Mouse (Mus musculus) gastrocnemius, adult 2 months (tissue): ENCODE measurements around the gene Hpgd. TPM values are rescaled to one million over a fixed set of nuclear protein-coding genes. Genes with fewer than 3 reads are reported as not detected.
"Not testable (repeated sequence)": the region's sequence is repeated elsewhere in the genome, so short reads cannot be mapped to it uniquely, and the experiment has no call there.

Experiments used
- DNase-seq: peaks from one replicate; pipeline ENCODE4 v3.0.0; 2022
- H3K27ac ChIP-seq: fragments of 200-600 bp; 2 replicates; pipeline ENCODE4 v1.8.1; 2022; ENCODE audit warnings: mild to moderate bottlenecking
- H3K4me3 ChIP-seq: fragments of 200-600 bp; 2 replicates; pipeline ENCODE4 v1.8.1; 2022; ENCODE audit warnings: mild to moderate bottlenecking, moderate library complexity
- CTCF ChIP-seq: fragments of 200-600 bp; IDR thresholded peaks from 2 replicates; pipeline ENCODE4 v1.8.1; 2022; ENCODE audit warnings: antibody characterized with exemption, mild to moderate bottlenecking, moderate library complexity
- intact Hi-C: fragments of 180-260 bp; cut with DNase I; formaldehyde crosslinking; loops from one replicate; pipeline ENCODE4 v1.15.1; 2025
- total RNA-seq, 2 experiments: library from RNA; stranded (reverse); gene quantifications; 2 replicates each; pipeline ENCODE4 v1.2.3; 2021

Hpgd gene
- total RNA-seq, 2 experiments from 2014 or later, result 1.3 to 1.9 TPM

DNA sequence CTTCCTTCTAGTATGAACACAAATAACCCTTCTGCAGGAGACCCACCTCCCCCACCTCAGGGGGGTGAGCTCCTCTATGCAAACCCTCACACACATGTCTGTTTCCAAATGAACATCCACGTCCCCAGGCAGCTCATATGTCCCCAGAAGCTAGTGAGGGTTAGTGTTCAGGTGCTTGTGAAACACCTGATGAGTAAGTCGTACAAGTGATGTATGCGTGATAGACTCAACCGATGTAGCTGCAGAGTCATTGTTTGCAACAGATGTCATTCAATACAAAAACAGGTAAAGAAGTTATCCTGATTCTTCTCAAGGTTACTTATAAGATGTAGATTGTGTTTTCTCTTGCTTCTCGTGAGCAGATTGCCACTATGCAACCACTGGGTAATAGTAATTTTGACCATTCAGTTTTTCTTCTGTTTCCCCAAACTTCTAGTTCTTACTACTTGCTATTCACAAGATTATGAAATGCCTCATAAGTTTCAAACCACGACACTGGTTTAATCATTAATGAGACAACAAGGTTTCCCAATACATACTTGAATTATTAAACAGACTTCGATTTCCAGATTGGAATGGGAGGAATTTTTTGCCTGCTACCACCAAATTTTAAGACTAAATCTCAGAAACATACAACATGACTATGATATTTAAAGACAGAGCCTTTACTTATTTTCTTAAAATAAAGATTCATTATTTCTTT, 6.9 kb upstream of the Hpgd start:
- no peak for TF ChIP-seq CTCF
- H3K4me3 ChIP-seq, result no peak overlapping the region
- intact Hi-C loops, result no loop called here
- no peak for DNase-seq
- no peak overlapping the region for H3K27ac ChIP-seq

DNA sequence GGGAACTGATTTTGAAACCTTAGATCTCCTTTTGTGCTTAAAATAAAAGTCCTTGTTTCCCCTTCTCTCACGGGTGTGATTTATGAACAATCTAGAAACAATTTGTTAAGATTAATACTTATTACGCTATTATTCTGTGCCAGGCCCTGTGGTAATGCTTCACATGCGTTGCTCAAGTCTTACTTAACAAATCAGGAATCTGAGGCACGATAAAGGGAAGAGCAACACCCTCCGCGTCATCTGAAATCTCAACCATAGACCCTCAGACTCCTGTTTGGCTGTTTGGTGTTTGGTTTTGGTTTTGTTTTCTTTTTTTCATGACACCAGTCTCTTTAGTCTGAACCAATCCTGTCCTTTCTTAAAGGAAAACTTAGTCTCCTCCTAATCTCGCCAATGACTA, 2.1 kb upstream of the Hpgd start:
- no peak for DNase-seq
- Histone ChIP-seq H3K27ac (no peak overlapping the region), H3K4me3 (no peak overlapping the region)
- intact Hi-C loops, result no loop called here
- TF ChIP-seq CTCF, result no peak

DNA sequence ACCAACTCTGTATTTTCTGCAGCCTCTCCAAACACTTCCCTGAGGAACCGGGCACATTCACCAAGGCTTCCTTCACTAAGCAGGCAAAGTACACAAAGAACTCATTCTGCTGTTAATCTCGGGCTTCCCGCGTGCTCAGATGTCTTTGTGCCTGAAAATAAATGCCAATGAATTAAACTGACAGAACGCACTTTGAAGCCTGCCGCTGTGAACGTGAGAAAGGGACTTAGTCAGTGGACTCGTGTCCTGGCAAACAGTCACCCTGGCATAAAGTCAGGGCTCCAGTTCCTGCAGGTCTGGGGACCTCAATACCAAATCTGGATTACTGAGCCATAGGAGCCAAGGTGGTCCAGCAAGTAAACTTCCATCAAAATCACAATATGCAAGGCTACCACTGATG, 905 bp upstream of the Hpgd start:
- H3K27ac ChIP-seq, result peak overlapping the region; percentile 46; the same call in 1 of the 2 replicates
- H3K4me3 ChIP-seq, result peak overlapping the region; percentile 72
- intact Hi-C loops, result no loop called here
- peak; percentile 56 for DNase-seq
- TF ChIP-seq CTCF, result no peak

DNA sequence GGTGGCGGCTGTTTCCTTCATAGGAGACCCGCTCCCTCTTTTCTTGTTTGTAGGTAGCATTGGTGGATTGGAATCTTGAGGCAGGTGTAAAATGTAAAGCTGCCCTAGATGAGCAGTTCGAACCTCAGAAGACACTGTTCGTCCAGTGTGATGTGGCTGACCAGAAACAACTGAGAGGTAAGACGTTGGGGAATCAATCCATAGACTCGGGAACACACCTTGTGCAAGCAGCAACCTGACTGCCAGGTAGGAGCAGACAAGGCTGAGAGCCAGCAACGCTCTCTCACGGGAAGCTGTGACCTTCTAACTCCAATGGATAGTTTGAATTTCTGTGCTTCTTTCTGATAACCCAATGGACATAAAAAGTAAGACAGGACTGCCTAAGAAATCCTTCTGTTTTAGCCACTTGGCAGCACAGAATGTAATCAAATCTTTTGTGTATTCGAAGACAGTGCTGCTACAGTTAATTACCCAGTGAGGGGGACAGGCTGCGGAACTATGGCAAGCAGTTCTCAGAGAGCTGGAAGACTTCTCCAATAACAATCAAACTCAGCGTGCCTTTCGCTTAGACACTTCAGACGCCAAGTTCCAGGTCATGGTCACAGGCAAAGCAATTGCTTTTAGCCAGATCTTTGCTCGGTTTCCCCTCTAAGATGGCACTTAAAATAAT, 636 bp downstream of the Hpgd start:
- TF ChIP-seq CTCF, result no peak
- intact Hi-C loops, result no loop called here

DNA sequence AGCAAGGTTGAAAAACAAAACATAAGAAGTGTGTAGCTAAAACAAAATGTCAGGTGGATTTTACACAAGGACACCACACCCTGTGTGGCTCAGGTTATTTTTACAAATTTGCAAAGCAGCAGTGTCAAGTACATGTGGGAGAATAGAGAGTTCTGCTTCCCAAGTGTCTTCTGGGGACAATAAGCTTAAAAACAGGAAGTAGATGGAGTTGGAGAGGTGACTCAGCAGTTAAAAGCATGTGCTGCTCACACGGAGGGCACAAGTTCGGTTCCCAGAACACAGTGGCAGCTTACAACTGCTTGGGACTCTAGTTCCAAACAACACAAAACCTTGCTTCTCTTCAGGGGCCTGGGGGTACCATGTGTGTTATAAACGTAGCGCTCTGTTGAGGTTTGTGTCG, 5.0 kb downstream of the Hpgd start:
- no peak overlapping the region for H3K4me3 ChIP-seq
- TF ChIP-seq CTCF, result no peak
- H3K27ac ChIP-seq, result no peak overlapping the region
- DNase-seq, result no peak
- intact Hi-C loops, result no loop called here

More for the DNA sequence above, 636 bp downstream of the Hpgd start:
- no peak for DNase-seq
- Histone ChIP-seq H3K4me3 (peak overlapping the region; percentile 72), H3K27ac (peak overlapping the region; percentile 46)

DNA sequence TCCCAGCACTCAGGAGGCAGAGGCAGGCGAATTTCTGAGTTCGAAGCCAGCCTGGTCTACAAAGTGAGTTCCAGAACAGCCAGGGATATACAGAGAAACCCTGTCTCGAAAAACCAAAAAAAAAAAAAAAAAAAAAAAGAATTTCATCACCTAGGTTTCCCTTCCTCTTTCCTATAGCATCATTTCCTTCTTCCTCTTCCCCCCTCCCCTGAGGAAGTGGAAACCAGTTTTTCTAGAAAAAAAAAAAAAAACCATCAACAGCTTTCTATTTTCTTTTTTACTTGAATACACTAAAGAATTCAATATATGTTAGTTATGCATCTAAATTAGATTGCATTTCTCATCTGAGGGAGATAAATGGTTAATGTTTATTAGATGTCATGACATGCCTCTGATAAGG, 6.9 kb downstream of the Hpgd start:
- intact Hi-C loops, DNase-seq, H3K4me3 ChIP-seq, H3K27ac ChIP-seq: not testable (repeated sequence)

DNA sequence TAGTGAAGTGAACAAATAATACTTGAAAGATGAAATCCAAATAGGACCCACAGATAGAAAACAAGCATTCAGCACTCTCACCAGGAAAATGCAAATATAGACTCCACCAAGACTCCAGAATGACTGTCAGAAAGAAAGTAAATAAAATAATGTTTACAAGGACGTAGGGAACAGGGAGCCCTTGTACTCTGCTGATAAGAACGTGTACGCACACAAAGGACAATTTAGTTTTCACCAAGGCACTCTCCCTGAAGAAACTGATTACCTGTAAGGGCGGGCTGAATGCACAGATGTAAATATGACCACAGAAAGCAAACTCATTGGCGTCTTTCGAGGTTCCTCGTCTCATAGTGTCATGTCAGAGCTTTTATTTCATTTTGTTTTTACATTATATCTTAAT, 10.2 kb downstream of the Hpgd start:
- H3K27ac ChIP-seq, result no peak overlapping the region
- TF ChIP-seq CTCF, result no peak
- intact Hi-C loops, result no loop called here
- H3K4me3 ChIP-seq, result no peak overlapping the region
- DNase-seq, result no peak

DNA sequence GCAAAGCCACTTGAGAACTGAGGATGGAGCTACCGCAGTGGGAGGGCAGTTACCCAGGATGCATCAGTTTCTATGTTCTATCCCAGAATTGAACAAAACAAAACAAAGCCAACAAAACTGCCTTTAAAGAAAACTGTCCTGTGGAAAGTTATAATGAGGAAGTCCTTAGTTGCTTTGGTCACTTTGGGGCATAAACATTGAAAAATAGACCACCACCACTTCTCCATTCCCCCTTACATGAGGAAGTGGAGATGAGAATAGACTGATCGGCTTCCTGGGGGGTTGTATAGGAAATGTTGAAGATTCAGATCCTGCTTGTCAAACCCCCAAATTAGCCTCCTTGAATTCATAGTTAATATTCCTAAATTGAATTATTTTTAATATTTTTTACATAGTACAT, 19.2 kb downstream of the Hpgd start:
- no peak overlapping the region for H3K4me3 ChIP-seq
- DNase-seq, result no peak
- intact Hi-C loops, result no loop called here
- no peak for TF ChIP-seq CTCF
- H3K27ac ChIP-seq, result no peak overlapping the region

DNA sequence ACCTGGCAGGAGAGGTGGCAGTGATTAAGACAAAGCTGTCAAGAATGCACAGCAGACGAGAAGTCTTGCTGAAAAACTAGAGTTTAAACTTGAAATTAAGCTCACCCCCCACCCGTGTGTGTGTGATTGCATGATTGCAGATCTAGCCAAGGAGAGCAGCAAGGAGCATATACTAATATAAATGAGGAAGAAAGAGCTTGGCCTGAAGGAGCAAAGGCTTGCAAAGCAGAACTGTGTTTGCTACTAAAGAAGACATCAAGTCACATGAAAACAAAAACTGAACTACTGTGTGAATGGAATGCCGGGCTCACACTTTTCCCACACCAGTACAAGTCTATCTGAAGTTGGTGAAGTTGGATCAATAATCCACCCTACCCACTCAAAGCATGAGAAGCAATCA, 20.8 kb downstream of the Hpgd start:
- intact Hi-C loops, result no loop called here
- no peak for TF ChIP-seq CTCF
- H3K4me3 ChIP-seq, result no peak overlapping the region
- no peak for DNase-seq
- H3K27ac ChIP-seq, result no peak overlapping the region

DNA sequence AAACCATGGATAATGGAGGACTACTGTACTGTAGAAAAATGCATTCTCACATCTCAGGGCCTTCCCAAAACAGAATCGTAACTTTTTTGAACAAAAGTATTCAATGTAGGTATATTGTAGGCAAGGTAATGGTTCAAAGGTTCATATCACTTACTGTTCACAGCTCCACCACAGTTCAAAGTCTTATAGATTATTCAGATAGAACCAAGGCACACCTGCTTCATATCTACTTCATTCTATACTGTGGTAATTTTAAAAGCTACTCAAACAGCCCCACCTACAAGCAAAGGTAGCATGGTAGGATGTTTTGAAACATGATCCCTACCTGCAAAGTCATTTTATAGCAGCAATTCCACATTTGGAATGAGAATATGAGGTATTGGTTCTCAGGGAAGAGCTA, 28.9 kb downstream of the Hpgd start:
- intact Hi-C loops, result no loop called here
- no peak for DNase-seq
- no peak for TF ChIP-seq CTCF
- Histone ChIP-seq H3K27ac (no peak overlapping the region), H3K4me3 (no peak overlapping the region)

DNA sequence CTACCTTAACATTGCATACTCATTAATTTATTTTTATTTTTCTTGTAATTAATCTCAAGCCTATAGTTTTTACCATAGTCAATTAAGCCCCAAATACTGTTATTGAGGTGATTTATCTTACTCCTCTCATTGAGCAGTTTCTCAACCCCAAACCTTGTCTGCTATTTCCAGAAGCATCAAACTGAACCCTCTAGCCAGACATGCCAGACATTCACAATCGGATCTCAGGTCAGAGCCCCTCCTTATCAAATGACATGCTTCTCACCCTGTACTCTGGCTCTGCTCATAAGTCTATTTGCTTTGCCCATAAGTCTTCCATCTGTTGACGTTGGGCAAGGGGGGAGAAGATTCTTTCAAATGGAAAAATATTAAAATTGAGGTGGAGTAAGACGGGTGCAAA, 33.3 kb downstream of the Hpgd start:
- intact Hi-C loops, result no loop called here
- Histone ChIP-seq H3K4me3 (no peak overlapping the region), H3K27ac (no peak overlapping the region)
- DNase-seq, result no peak
- no peak for TF ChIP-seq CTCF

DNA sequence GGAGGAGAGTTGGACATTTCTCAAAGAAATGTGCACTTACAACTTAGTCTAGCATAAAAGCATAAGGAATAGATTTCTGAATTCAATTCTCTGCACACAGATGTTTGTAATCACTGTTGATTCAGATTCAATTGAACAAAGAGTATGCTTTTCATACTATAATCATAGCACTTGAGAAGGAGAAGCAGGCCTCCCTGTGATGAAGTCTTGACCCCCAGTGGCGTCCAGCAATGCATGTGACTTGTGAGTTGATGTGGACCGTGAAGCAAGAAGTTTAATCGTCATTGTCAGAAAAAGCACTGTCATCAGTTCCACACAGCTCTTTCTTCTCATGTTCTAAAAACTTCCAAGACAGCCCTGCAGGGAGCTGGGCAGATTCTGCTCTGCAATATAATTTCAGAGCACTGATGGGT, 33.8 kb downstream of the Hpgd start:
- TF ChIP-seq CTCF, result no peak
- no peak for DNase-seq
- Histone ChIP-seq H3K27ac (no peak overlapping the region), H3K4me3 (no peak overlapping the region)
- intact Hi-C loops, result no loop called here

DNA sequence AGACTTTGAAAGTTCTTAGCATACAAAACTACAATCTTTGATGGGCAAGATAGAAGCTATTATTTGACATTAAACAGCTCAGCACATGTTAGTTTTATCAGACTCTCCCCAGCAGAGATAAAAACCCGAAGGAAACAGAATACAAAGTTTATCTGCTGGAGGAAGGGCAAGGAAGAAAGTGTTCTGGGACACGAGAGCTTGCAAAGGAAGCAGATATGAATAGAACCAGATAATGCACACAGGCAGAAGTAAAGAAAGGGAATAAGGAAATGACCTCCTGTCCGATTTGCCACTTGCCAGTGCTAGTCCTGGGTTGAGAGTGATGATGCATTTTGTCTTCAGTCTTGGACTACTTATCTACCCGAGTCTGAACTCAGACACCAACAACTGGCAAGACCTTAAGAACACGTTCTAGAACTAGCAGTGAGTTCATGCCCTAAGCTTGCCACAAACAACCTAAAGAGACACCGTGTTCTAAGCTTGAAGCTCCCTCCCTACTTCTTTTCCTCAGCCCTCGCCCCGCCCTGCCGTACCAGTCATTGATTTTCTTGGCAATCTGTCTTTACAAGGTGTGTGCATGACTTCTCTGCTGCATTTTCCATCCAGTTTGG, 41.1 kb downstream of the Hpgd start:
- TF ChIP-seq CTCF, result no peak
- intact Hi-C loops, result no loop called here
- Histone ChIP-seq H3K4me3 (no peak overlapping the region), H3K27ac (no peak overlapping the region)
- no peak for DNase-seq
